Mouse (Mus musculus): ENCODE data around the gene Tunar. TPM values are rescaled to one million over a fixed set of nuclear protein-coding genes. Genes with fewer than 3 reads are reported as not detected.
A peak's percentile ranks its signal among the peaks of the same experiment; 100 is the strongest.

Tunar gene
- polyA plus RNA-seq, 1 experiment: not detected

- TF ChIP-seq POLR2A (IDR thresholded peaks at IDR 0.05; ENCODE audit: low read depth, low read length) (no peak), CTCF (IDR thresholded peaks at IDR 0.05; ENCODE audit: borderline replicate concordance, insufficient read depth, low read length) (no peak)
- H3K4me1 ChIP-seq (ENCODE audit: control insufficient read depth, insufficient read depth, low read length): no peaks in the 10 kb centered on the region
- H3K27ac ChIP-seq (ENCODE audit: insufficient read depth, low read length): no peak overlapping the region
- no peak overlapping the region for H3K4me3 ChIP-seq (ENCODE audit: insufficient read depth, low read length)
These were observed 49.1 kb downstream of the Tunar start for GRCm38 (mm10) chr12:105382733-105383132.

GRCm38 (mm10) chr12:105394671-105395070, 61.0 kb downstream of the Tunar start:
- no peak overlapping the region for H3K4me3 ChIP-seq (ENCODE audit: insufficient read depth, low read length)
- no peak for TF ChIP-seq CTCF (IDR thresholded peaks at IDR 0.05; ENCODE audit: borderline replicate concordance, insufficient read depth, low read length)
- no peak for TF ChIP-seq POLR2A (IDR thresholded peaks at IDR 0.05; ENCODE audit: low read depth, low read length)
- no peaks in the 10 kb centered on the region for H3K4me1 ChIP-seq (ENCODE audit: control insufficient read depth, insufficient read depth, low read length)
- no peak overlapping the region for H3K27ac ChIP-seq (ENCODE audit: insufficient read depth, low read length)

GRCm38 (mm10) chr12:105398172-105398571, 64.5 kb downstream of the Tunar start:
- Histone ChIP-seq H3K4me1 (ENCODE audit: control insufficient read depth, insufficient read depth, low read length) (no peaks in the 10 kb centered on the region), H3K27ac (ENCODE audit: insufficient read depth, low read length) (no peak overlapping the region), H3K4me3 (ENCODE audit: insufficient read depth, low read length) (no peak overlapping the region)
- TF ChIP-seq POLR2A (IDR thresholded peaks at IDR 0.05; ENCODE audit: low read depth, low read length) (no peak), CTCF (IDR thresholded peaks at IDR 0.05; ENCODE audit: borderline replicate concordance, insufficient read depth, low read length) (no peak)

- Histone ChIP-seq H3K4me1 (ENCODE audit: control insufficient read depth, insufficient read depth, low read length) (no peaks in the 10 kb centered on the region), H3K4me3 (ENCODE audit: insufficient read depth, low read length) (no peak overlapping the region), H3K27ac (ENCODE audit: insufficient read depth, low read length) (no peak overlapping the region)
- TF ChIP-seq POLR2A (IDR thresholded peaks at IDR 0.05; ENCODE audit: low read depth, low read length): no peak
- TF ChIP-seq CTCF (IDR thresholded peaks at IDR 0.05; ENCODE audit: borderline replicate concordance, insufficient read depth, low read length): no peak
These were observed 70.1 kb downstream of the Tunar start for GRCm38 (mm10) chr12:105403742-105404141.

- no peaks in the 10 kb centered on the region for H3K4me1 ChIP-seq (ENCODE audit: control insufficient read depth, insufficient read depth, low read length)
- no peak overlapping the region for H3K27ac ChIP-seq (ENCODE audit: insufficient read depth, low read length)
- TF ChIP-seq CTCF (IDR thresholded peaks at IDR 0.05; ENCODE audit: borderline replicate concordance, insufficient read depth, low read length): no peak
- TF ChIP-seq POLR2A (IDR thresholded peaks at IDR 0.05; ENCODE audit: low read depth, low read length): no peak
- H3K4me3 ChIP-seq (ENCODE audit: insufficient read depth, low read length): no peak overlapping the region
These were observed 72.3 kb downstream of the Tunar start for GRCm38 (mm10) chr12:105406008-105406407.

GRCm38 (mm10) chr12:105413909-105414308, 80.2 kb downstream of the Tunar start:
- Histone ChIP-seq H3K27ac (ENCODE audit: insufficient read depth, low read length) (no peak overlapping the region), H3K4me3 (ENCODE audit: insufficient read depth, low read length) (no peak overlapping the region), H3K4me1 (ENCODE audit: control insufficient read depth, insufficient read depth, low read length) (no peaks in the 10 kb centered on the region)
- no peak for TF ChIP-seq POLR2A (IDR thresholded peaks at IDR 0.05; ENCODE audit: low read depth, low read length)
- no peak for TF ChIP-seq CTCF (IDR thresholded peaks at IDR 0.05; ENCODE audit: borderline replicate concordance, insufficient read depth, low read length)

GRCm38 (mm10) chr12:105420476-105420875, 86.8 kb downstream of the Tunar start:
- H3K4me1 ChIP-seq (ENCODE audit: control insufficient read depth, insufficient read depth, low read length): no peaks in the 10 kb centered on the region
- no peak for TF ChIP-seq CTCF (IDR thresholded peaks at IDR 0.05; ENCODE audit: borderline replicate concordance, insufficient read depth, low read length)
- TF ChIP-seq POLR2A (IDR thresholded peaks at IDR 0.05; ENCODE audit: low read depth, low read length): no peak

GRCm38 (mm10) chr12:105426541-105426940, 92.9 kb downstream of the Tunar start:
- H3K27ac ChIP-seq (ENCODE audit: insufficient read depth, low read length): no peak overlapping the region
- TF ChIP-seq CTCF (IDR thresholded peaks at IDR 0.05; ENCODE audit: borderline replicate concordance, insufficient read depth, low read length) (no peak), POLR2A (IDR thresholded peaks at IDR 0.05; ENCODE audit: low read depth, low read length) (no peak)
- H3K4me1 ChIP-seq (ENCODE audit: control insufficient read depth, insufficient read depth, low read length): no peaks in the 10 kb centered on the region
- no peak overlapping the region for H3K4me3 ChIP-seq (ENCODE audit: insufficient read depth, low read length)

More at GRCm38 (mm10) chr12:105420476-105420875, 86.8 kb downstream of the Tunar start:
- Histone ChIP-seq H3K4me3 (ENCODE audit: insufficient read depth, low read length) (no peak overlapping the region), H3K27ac (ENCODE audit: insufficient read depth, low read length) (no peak overlapping the region)

- TF ChIP-seq POLR2A (IDR thresholded peaks at IDR 0.05; ENCODE audit: low read depth, low read length): no peak
- TF ChIP-seq CTCF (IDR thresholded peaks at IDR 0.05; ENCODE audit: borderline replicate concordance, insufficient read depth, low read length): peak; percentile 43; the same call in 1 of the 2 replicates
- Histone ChIP-seq H3K4me1 (ENCODE audit: control insufficient read depth, insufficient read depth, low read length) (no peaks in the 10 kb centered on the region), H3K4me3 (ENCODE audit: insufficient read depth, low read length) (no peak overlapping the region)
These were observed 93.5 kb downstream of the Tunar start for GRCm38 (mm10) chr12:105427039-105427757.

GRCm38 (mm10) chr12:105431872-105432271, 98.2 kb downstream of the Tunar start:
- Histone ChIP-seq H3K27ac (ENCODE audit: insufficient read depth, low read length) (no peak overlapping the region), H3K4me1 (ENCODE audit: control insufficient read depth, insufficient read depth, low read length) (no peaks in the 10 kb centered on the region), H3K4me3 (ENCODE audit: insufficient read depth, low read length) (no peak overlapping the region)
- no peak for TF ChIP-seq CTCF (IDR thresholded peaks at IDR 0.05; ENCODE audit: borderline replicate concordance, insufficient read depth, low read length)
- TF ChIP-seq POLR2A (IDR thresholded peaks at IDR 0.05; ENCODE audit: low read depth, low read length): no peak

More at GRCm38 (mm10) chr12:105427039-105427757, 93.5 kb downstream of the Tunar start:
- H3K27ac ChIP-seq (ENCODE audit: insufficient read depth, low read length): no peak overlapping the region
